Mouse (Mus musculus) heart, adult 2 months (tissue): ENCODE results near the gene Olfr968.

Experiments used
- CTCF ChIP-seq: fragments of 200-600 bp; IDR thresholded peaks from 2 replicates; pipeline ENCODE4 v1.8.1; 2022; ENCODE audit warnings: antibody characterized with exemption, mild to moderate bottlenecking, moderate library complexity
- EP300 ChIP-seq: fragments of 200-500 bp; IDR thresholded peaks from 2 replicates; pipeline ENCODE4 v1.6.1; 2011; ENCODE audit warnings: low read depth, low read length, control low read depth; ENCODE audit not compliant: insufficient read depth
- POLR2A ChIP-seq: fragments of 200-500 bp; IDR thresholded peaks from 2 replicates; pipeline ENCODE4 v1.6.1; 2011; ENCODE audit warnings: mild to moderate bottlenecking, low read depth, low read length, control low read depth; ENCODE audit not compliant: insufficient read depth

GRCm38 (mm10) chr9:39745949-39746348 lies 37.1 kb downstream of the Olfr968 start, which contains the start of gene Olfr967:
- TF ChIP-seq EP300 (no peak), CTCF (no peak), POLR2A (no peak)
